Mouse (Mus musculus) hindbrain, postnatal 0 days (tissue): ENCODE measurements around the gene Slc7a8. TPM values are rescaled to one million over a fixed set of nuclear protein-coding genes. Genes with fewer than 3 reads are reported as not detected.
"Not testable (repeated sequence)": the region's sequence is repeated elsewhere in the genome, so short reads cannot be mapped to it uniquely, and the experiment has no call there.

Experiments
- ATAC-seq: fragments of 200-750 bp; cut with Nextera tagmentation; 2 replicates; pipeline ENCODE4 v1.8.0; 2017; ENCODE audit warnings: mild to moderate bottlenecking, moderate TSS enrichment, moderate library complexity
- DNase-seq: peaks from one replicate; pipeline ENCODE4 v3.0.0-alpha.2; 2015; ENCODE audit warnings: low spot score
- H3K27ac ChIP-seq: fragments of 300-500 bp; sonication (generic); 2 replicates; pipeline ENCODE4 v1.5.1; 2014; ENCODE audit warnings: mild to moderate bottlenecking
- H3K27me3 ChIP-seq: fragments of 300-500 bp; sonication (generic); 2 replicates; pipeline ENCODE4 v1.6.1; 2014; ENCODE audit warnings: low read length, mixed read lengths; ENCODE audit not compliant: insufficient read depth
- H3K36me3 ChIP-seq: fragments of 300-500 bp; sonication (generic); 2 replicates; pipeline ENCODE4 v1.6.1; 2014; ENCODE audit warnings: low read length, mixed read lengths; ENCODE audit not compliant: insufficient read depth
- H3K4me1 ChIP-seq: fragments of 300-500 bp; sonication (generic); 2 replicates; pipeline ENCODE4 v1.6.1; 2014; ENCODE audit warnings: antibody characterized with exemption, low read length, mixed read lengths; ENCODE audit not compliant: insufficient read depth
- H3K4me2 ChIP-seq: fragments of 300-500 bp; sonication (generic); 2 replicates; pipeline ENCODE4 v1.6.1; 2014; ENCODE audit warnings: low read depth, mild to moderate bottlenecking, low read length, moderate library complexity, mixed read lengths
- H3K4me3 ChIP-seq: fragments of 300-500 bp; sonication (generic); 2 replicates; pipeline ENCODE4 v1.5.1; 2014; ENCODE audit warnings: low read length
- H3K9ac ChIP-seq: fragments of 300-500 bp; sonication (generic); replicated peaks from 2 replicates; pipeline ENCODE4 v1.6.1; 2014; ENCODE audit warnings: mild to moderate bottlenecking, low read length, moderate library complexity, mixed read lengths
- H3K9me3 ChIP-seq: fragments of 300-500 bp; sonication (generic); 2 replicates; pipeline ENCODE4 v1.6.1; 2016; ENCODE audit warnings: low read length, mixed read lengths
- CTCF ChIP-seq: IDR thresholded peaks from 2 replicates; pipeline ENCODE4 v1.5.1; 2016; ENCODE audit warnings: antibody characterized with exemption, control low read depth, low read depth
- WGBS: fragments of 180-500 bp; shearing (Covaris S2); extraction: QIAGEN DNeasy Blood & Tissue Kit; methylation state at CpG from one replicate; pipeline ENCODE4 v1.1.7; 2014; 5-methylcytosine and 5-hydroxymethylcytosine counted together
- polyA plus RNA-seq: library from polyadenylated mRNA; unstranded; fragments of >200 nt; fragmentation: Nextera tagmentation; extraction: Ambion mirVana; gene quantifications from 2 replicates; pipeline ENCODE4 v1.2.1, GENCODE M21; 2015
- total RNA-seq: library from RNA; depleted of rRNA; stranded (reverse); fragments of >200 nt; gene quantifications from 2 replicates; pipeline ENCODE4 v1.2.3, GENCODE M21; 2014

Slc7a8 gene
- total and polyA plus RNA-seq, 2 experiments from 2014 or later: 9.3 to 10.6 TPM

- H3K27ac ChIP-seq: no peak overlapping the region
- no peak overlapping the region for H3K4me3 ChIP-seq
- ATAC-seq (no peak), DNase-seq (no peak)
- H3K27me3 ChIP-seq: no peaks in the 10 kb centered on the region
- H3K4me2 ChIP-seq: no peak overlapping the region
- TF ChIP-seq CTCF: no peak
- no peaks in the 10 kb centered on the region for H3K9me3 ChIP-seq
- H3K9ac ChIP-seq: no peak overlapping the region
- H3K4me1 ChIP-seq: no peaks in the 10 kb centered on the region
- no peaks in the 10 kb centered on the region for H3K36me3 ChIP-seq
- WGBS: 95% methylated on average over 5 of the region's 5 CpGs
These were observed 11.4 kb downstream of the Slc7a8 start for GRCm38 (mm10) chr14:54770373-54770772.

GRCm38 (mm10) chr14:54769068-54769425 is 12.7 kb downstream of the Slc7a8 start:
- ATAC-seq (no peak), DNase-seq (no peak)
- H3K27me3 ChIP-seq: no peaks in the 10 kb centered on the region
- H3K4me3 ChIP-seq: no peak overlapping the region
- no peaks in the 10 kb centered on the region for H3K36me3 ChIP-seq
- H3K27ac ChIP-seq: no peak overlapping the region
- no peaks in the 10 kb centered on the region for H3K9me3 ChIP-seq
- 97% methylated on average over 5 of the region's 5 CpGs for WGBS
- H3K9ac ChIP-seq: no peak overlapping the region
- no peak overlapping the region for H3K4me2 ChIP-seq
- no peak for TF ChIP-seq CTCF
- no peaks in the 10 kb centered on the region for H3K4me1 ChIP-seq

- Histone ChIP-seq H3K9me3 (no peaks in the 10 kb centered on the region), H3K27me3 (no peaks in the 10 kb centered on the region), H3K9ac (no peak overlapping the region), H3K4me3 (no peak overlapping the region), H3K27ac (no peak overlapping the region), H3K36me3 (no peaks in the 10 kb centered on the region), H3K4me2 (no peak overlapping the region), H3K4me1 (no peaks in the 10 kb centered on the region)
- 91% methylated on average over 10 of the region's 10 CpGs for WGBS
- ATAC-seq (no peak), DNase-seq (no peak)
- TF ChIP-seq CTCF: no peak
These were observed 13.3 kb downstream of the Slc7a8 start for GRCm38 (mm10) chr14:54768314-54769067.

GRCm38 (mm10) chr14:54766937-54767336 is 14.8 kb downstream of the Slc7a8 start:
- WGBS: 89% methylated on average over 4 of the region's 7 CpGs
- not testable (repeated sequence) for ATAC-seq, H3K27ac ChIP-seq

GRCm38 (mm10) chr14:54756382-54756781 is 25.4 kb downstream of the Slc7a8 start:
- ATAC-seq: no peak
- Histone ChIP-seq H3K9me3 (no peaks in the 10 kb centered on the region), H3K4me1 (peaks cover 16% of the 10 kb centered on the region), H3K27ac (no peak overlapping the region), H3K9ac (no peak overlapping the region), H3K27me3 (no peaks in the 10 kb centered on the region), H3K4me2 (no peak overlapping the region), H3K4me3 (no peak overlapping the region), H3K36me3 (no peaks in the 10 kb centered on the region; the same call in 1 of the 2 replicates)
- 75% methylated on average over 6 of the region's 6 CpGs for WGBS
- no peak for DNase-seq
- no peak for TF ChIP-seq CTCF

More at GRCm38 (mm10) chr14:54766937-54767336, 14.8 kb downstream of the Slc7a8 start:
- not testable (repeated sequence) for DNase-seq, H3K4me1 ChIP-seq, H3K9ac ChIP-seq, H3K4me3 ChIP-seq, H3K9me3 ChIP-seq, H3K36me3 ChIP-seq, H3K4me2 ChIP-seq, H3K27me3 ChIP-seq

GRCm38 (mm10) chr14:54754602-54755018 is 27.1 kb downstream of the Slc7a8 start:
- Histone ChIP-seq H3K27ac (peak overlapping the region; percentile 73), H3K4me2 (no peak overlapping the region), H3K9me3 (no peaks in the 10 kb centered on the region), H3K4me1 (peaks cover 16% of the 10 kb centered on the region), H3K36me3 (no peaks in the 10 kb centered on the region; the same call in 1 of the 2 replicates), H3K9ac (no peak overlapping the region), H3K27me3 (no peaks in the 10 kb centered on the region), H3K4me3 (no peak overlapping the region)
- TF ChIP-seq CTCF: no peak
- ATAC-seq (peak; percentile 85), DNase-seq (peak; percentile 61)
- 20% methylated on average over 6 of the region's 6 CpGs for WGBS

GRCm38 (mm10) chr14:54753986-54754601 is 27.7 kb downstream of the Slc7a8 start:
- Histone ChIP-seq H3K36me3 (no peaks in the 10 kb centered on the region; the same call in 1 of the 2 replicates), H3K4me2 (no peak overlapping the region), H3K4me1 (peaks cover 16% of the 10 kb centered on the region), H3K4me3 (no peak overlapping the region), H3K9ac (no peak overlapping the region), H3K27ac (peak overlapping the region; percentile 56; the same call in 1 of the 2 replicates), H3K9me3 (no peaks in the 10 kb centered on the region), H3K27me3 (no peaks in the 10 kb centered on the region)
- DNase-seq (no peak), ATAC-seq (peak; percentile 2; the same call in 1 of the 2 replicates)
- 67% methylated on average over 14 of the region's 14 CpGs for WGBS
- TF ChIP-seq CTCF: no peak
